Mouse (Mus musculus) C2C12 (cell line): ENCODE results near the gene Npc2. TPM values are rescaled to one million over a fixed set of nuclear protein-coding genes. Genes with fewer than 3 reads are reported as not detected.
A peak's percentile ranks its signal among the peaks of the same experiment; 100 is the strongest.

Experiments used
- H3K27me3 ChIP-seq: one replicate; pipeline ENCODE4 v1.6.1; 2011; ENCODE audit not compliant: control insufficient read depth, insufficient read depth, insufficient read length
- H3K36me3 ChIP-seq: one replicate; pipeline ENCODE4 v1.6.1; 2011; ENCODE audit not compliant: control insufficient read depth, insufficient read depth
- H3K4me3 ChIP-seq: one replicate; pipeline ENCODE4 v1.5.1; 2011; ENCODE audit warnings: mild to moderate bottlenecking, control low read depth; ENCODE audit not compliant: poor library complexity, insufficient read depth, severe bottlenecking
- H3K79me2 ChIP-seq: one replicate; pipeline ENCODE4 v1.6.1; 2011; ENCODE audit not compliant: control insufficient read depth, insufficient read depth
- H3K79me3 ChIP-seq: one replicate; pipeline ENCODE4 v1.6.1; 2011; ENCODE audit warnings: low read depth, control low read depth
- H3ac ChIP-seq: one replicate; pipeline ENCODE3; 2011; ENCODE audit warnings: low read depth; ENCODE audit not compliant: control insufficient read depth, insufficient read length
- CEBPB ChIP-seq: IDR thresholded peaks from one replicate; pipeline ENCODE4 v1.6.1; 2011; ENCODE audit warnings: low read depth, mild to moderate bottlenecking, control low read depth, moderate library complexity
- CTCF ChIP-seq: IDR thresholded peaks from one replicate; pipeline ENCODE4 v1.5.1; 2011; ENCODE audit not compliant: control insufficient read depth, insufficient read depth, insufficient read length
- FOSL1 ChIP-seq: IDR thresholded peaks from one replicate; pipeline ENCODE4 v1.8.0; 2011; ENCODE audit warnings: mild to moderate bottlenecking, low read length; ENCODE audit not compliant: poor library complexity, insufficient read depth, severe bottlenecking
- MAX ChIP-seq: IDR thresholded peaks from one replicate; pipeline ENCODE4 v1.6.1; 2011; ENCODE audit warnings: mild to moderate bottlenecking, control low read depth
- MYOD1 ChIP-seq: IDR thresholded peaks from one replicate; pipeline ENCODE4 v1.6.1; 2011; ENCODE audit warnings: low read depth; ENCODE audit not compliant: control insufficient read depth, insufficient read length
- MYOG ChIP-seq: IDR thresholded peaks from one replicate; pipeline ENCODE4 v1.6.1; 2011; ENCODE audit not compliant: control insufficient read depth, insufficient read length; ENCODE audit errors: extremely low read depth
- USF1 ChIP-seq: IDR thresholded peaks from one replicate; pipeline ENCODE4 v1.6.1; 2011; ENCODE audit warnings: low read depth, mild to moderate bottlenecking, control low read depth, moderate library complexity
- polyA plus RNA-seq: library from polyadenylated mRNA; unstranded; fragments of >200 nt; fragmentation: generic; extraction: Trizol; gene quantifications from one replicate; pipeline ENCODE4 v1.2.1, GENCODE M21; 2012; ENCODE audit warnings: missing spikeins

The Npc2 gene
- polyA plus RNA-seq, 1 experiment = 226 TPM

GRCm38 (mm10) chr12:84805228-84805842 lies 32.4 kb upstream of the Npc2 start:
- no peaks in the 10 kb centered on the region for H3K79me2 ChIP-seq
- H3K27me3 ChIP-seq = no peaks in the 10 kb centered on the region
- H3ac ChIP-seq = no peak overlapping the region
- TF ChIP-seq MAX = no peak
- TF ChIP-seq CEBPB = no peak
- TF ChIP-seq MYOG = no peak
- TF ChIP-seq USF1 = no peak
- no peak for TF ChIP-seq CTCF
- TF ChIP-seq FOSL1 = no peak
- no peak for TF ChIP-seq MYOD1
- no peaks in the 10 kb centered on the region for H3K79me3 ChIP-seq
- H3K4me3 ChIP-seq = no peak overlapping the region
- H3K36me3 ChIP-seq = peaks cover 56% of the 10 kb centered on the region

- Histone ChIP-seq H3K27me3 (no peaks in the 10 kb centered on the region), H3K36me3 (peaks cover 66% of the 10 kb centered on the region), H3K79me2 (no peaks in the 10 kb centered on the region), H3K79me3 (no peaks in the 10 kb centered on the region), H3K4me3 (no peak overlapping the region), H3ac (no peak overlapping the region)
- TF ChIP-seq MAX (no peak), MYOD1 (no peak), USF1 (no peak), CEBPB (no peak)
Observed at GRCm38 (mm10) chr12:84802625-84803024, 29.7 kb upstream of the Npc2 start.

DNA sequence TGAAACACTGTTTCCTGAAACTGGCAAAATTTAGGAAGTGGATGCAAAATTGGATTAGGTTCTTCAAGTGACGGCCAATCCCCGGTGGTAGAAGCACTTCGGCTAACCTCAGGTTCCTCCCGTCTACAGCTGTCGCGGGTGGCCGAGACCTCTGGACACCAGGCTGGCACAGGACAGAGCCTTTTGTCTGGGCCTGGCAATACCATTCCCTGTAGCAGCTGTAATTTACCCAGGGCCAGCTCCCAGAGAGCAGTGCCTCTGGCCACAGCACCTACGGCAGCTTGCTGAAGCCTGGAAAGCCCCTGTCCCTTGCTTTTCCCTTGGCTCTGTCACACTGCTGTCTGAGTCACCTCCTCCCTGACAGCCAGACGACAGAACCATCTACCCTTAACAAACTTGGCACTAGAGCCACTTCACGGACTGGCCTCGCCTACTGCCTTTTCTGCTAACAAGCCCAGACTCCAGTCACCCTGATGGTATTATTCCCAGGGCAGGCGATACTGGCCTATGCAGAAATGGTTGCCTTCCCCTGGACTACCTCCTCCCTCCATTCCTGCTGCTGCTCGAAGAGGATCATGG lies 28.7 kb upstream of the Npc2 start:
- Histone ChIP-seq H3K36me3 (peaks cover 70% of the 10 kb centered on the region), H3K27me3 (no peaks in the 10 kb centered on the region), H3K4me3 (no peak overlapping the region), H3K79me2 (no peaks in the 10 kb centered on the region), H3K79me3 (no peaks in the 10 kb centered on the region), H3ac (no peak overlapping the region)
- TF ChIP-seq MAX = no peak
- no peak for TF ChIP-seq USF1
- no peak for TF ChIP-seq MYOG
- TF ChIP-seq MYOD1 = no peak
- no peak for TF ChIP-seq FOSL1
- TF ChIP-seq CTCF = no peak
- no peak for TF ChIP-seq CEBPB

GRCm38 (mm10) chr12:84800419-84800818 lies 27.5 kb upstream of the Npc2 start:
- H3K4me3 ChIP-seq = no peak overlapping the region
- peaks cover 66% of the 10 kb centered on the region for H3K36me3 ChIP-seq
- TF ChIP-seq FOSL1 (no peak), MAX (no peak), MYOD1 (no peak), MYOG (no peak), USF1 (no peak), CEBPB (no peak), CTCF (no peak)
- H3ac ChIP-seq = no peak overlapping the region
- no peaks in the 10 kb centered on the region for H3K79me2 ChIP-seq
- no peaks in the 10 kb centered on the region for H3K27me3 ChIP-seq
- no peaks in the 10 kb centered on the region for H3K79me3 ChIP-seq

DNA sequence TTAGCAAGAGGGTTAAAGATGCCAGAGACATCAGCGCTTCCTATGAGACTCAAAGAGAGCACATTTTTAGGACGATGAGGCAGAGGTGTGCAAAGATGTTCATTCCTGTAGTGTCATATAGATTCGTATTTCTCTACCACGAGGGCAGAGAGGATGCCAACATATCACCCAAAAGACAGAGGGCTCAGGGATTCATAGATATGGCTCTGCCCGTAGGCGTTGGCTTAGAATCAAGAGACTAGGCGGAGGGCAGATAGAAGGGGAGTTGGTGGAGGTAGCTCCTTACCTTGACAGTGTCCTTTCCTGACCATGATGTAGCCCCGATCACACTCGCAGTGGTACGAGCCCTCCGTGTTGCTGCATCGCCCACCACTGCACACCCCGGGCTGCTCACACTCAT lies 26.1 kb upstream of the Npc2 start:
- H3K36me3 ChIP-seq = peaks cover 63% of the 10 kb centered on the region
- TF ChIP-seq MYOG = no peak
- no peak for TF ChIP-seq FOSL1
- TF ChIP-seq CTCF = no peak
- no peak for TF ChIP-seq MAX
- H3K79me3 ChIP-seq = no peaks in the 10 kb centered on the region
- no peak overlapping the region for H3K4me3 ChIP-seq
- H3K79me2 ChIP-seq = no peaks in the 10 kb centered on the region
- H3K27me3 ChIP-seq = no peaks in the 10 kb centered on the region
- H3ac ChIP-seq = no peak overlapping the region

DNA sequence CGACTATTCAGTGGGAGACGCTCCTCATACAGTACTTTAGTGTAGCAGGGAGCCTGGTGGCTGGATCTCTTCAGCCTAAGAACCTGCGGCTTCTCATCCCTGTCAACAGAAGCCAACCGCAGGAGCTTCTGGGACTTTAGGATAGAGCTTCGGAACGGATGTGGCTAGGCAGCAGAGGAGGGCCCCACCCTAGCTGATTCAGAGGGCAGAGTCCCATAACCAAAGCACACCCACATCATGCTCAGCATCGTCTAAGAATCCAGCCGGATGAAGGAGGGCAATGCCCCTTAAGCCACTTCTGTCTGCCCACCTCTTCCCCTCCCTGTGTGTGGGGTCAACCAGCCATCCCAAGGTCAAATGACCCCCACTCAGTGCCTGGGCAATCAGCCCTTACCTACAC lies 21.7 kb upstream of the Npc2 start:
- TF ChIP-seq CTCF (no peak), MAX (peak; percentile 60), USF1 (no peak), FOSL1 (peak; percentile 45), MYOD1 (peak; percentile 61)
- H3K4me3 ChIP-seq = no peak overlapping the region
- no peaks in the 10 kb centered on the region for H3K27me3 ChIP-seq
- H3ac ChIP-seq = peak overlapping the region; percentile 25
- H3K36me3 ChIP-seq = peaks cover 54% of the 10 kb centered on the region
- no peaks in the 10 kb centered on the region for H3K79me2 ChIP-seq
- peaks cover 2% of the 10 kb centered on the region for H3K79me3 ChIP-seq
